Mouse (Mus musculus): ENCODE data around the gene Tmem140.

- TF ChIP-seq CTCF (IDR thresholded peaks at IDR 0.05; ENCODE audit: extremely low read depth, insufficient read depth, insufficient read length, insufficient replicate concordance), result no peak
- no peak for TF ChIP-seq POLR2A (IDR thresholded peaks at IDR 0.05; ENCODE audit: low read depth, low read length)
Measured at GRCm38 (mm10) chr6:34887131-34887850, 24.3 kb downstream of the Tmem140 start.

All from spleen, adult 2 months (tissue).